Mouse (Mus musculus) hindbrain, embryonic 11.5 days (tissue): Measurements from ENCODE around the gene Ephx1. TPM values are rescaled to one million over a fixed set of nuclear protein-coding genes. Genes with fewer than 3 reads are reported as not detected.
"Not testable (repeated sequence)": the region's sequence is repeated elsewhere in the genome, so short reads cannot be mapped to it uniquely, and the experiment has no call there.

Experiments used
- ATAC-seq: fragments of 200-750 bp; cut with Nextera tagmentation; 2 replicates; pipeline ENCODE4 v1.8.0; 2017; ENCODE audit warnings: mild to moderate bottlenecking, moderate TSS enrichment, moderate library complexity; ENCODE audit not compliant: low FRiP score
- DNase-seq: peaks from one replicate; pipeline ENCODE4 v3.0.0-alpha.2; 2015; ENCODE audit warnings: low spot score
- H3K27ac ChIP-seq: fragments of 300-500 bp; sonication (generic); 2 replicates; pipeline ENCODE4 v1.5.1; 2014; ENCODE audit warnings: mild to moderate bottlenecking, low read depth, low read length
- H3K27me3 ChIP-seq: fragments of 300-500 bp; sonication (generic); 2 replicates; pipeline ENCODE4 v1.6.1; 2014; ENCODE audit warnings: mild to moderate bottlenecking, low read length, moderate library complexity, mixed read lengths; ENCODE audit not compliant: control insufficient read depth, insufficient read depth
- H3K36me3 ChIP-seq: fragments of 300-500 bp; sonication (generic); 2 replicates; pipeline ENCODE4 v1.6.1; 2014; ENCODE audit warnings: mild to moderate bottlenecking, low read length, moderate library complexity, mixed read lengths; ENCODE audit not compliant: control insufficient read depth, insufficient read depth
- H3K4me1 ChIP-seq: fragments of 300-500 bp; sonication (generic); replicated peaks from 2 replicates; pipeline ENCODE4 v1.6.1; 2014; ENCODE audit warnings: low read length, mixed read lengths; ENCODE audit not compliant: control insufficient read depth, insufficient read depth
- H3K4me2 ChIP-seq: fragments of 300-500 bp; sonication (generic); replicated peaks from 2 replicates; pipeline ENCODE4 v1.6.1; 2014; ENCODE audit warnings: mild to moderate bottlenecking, low read depth, low read length
- H3K4me3 ChIP-seq: fragments of 300-500 bp; sonication (generic); 2 replicates; pipeline ENCODE4 v1.5.1; 2014; ENCODE audit warnings: low read depth, low read length
- H3K9ac ChIP-seq: fragments of 300-500 bp; sonication (generic); 2 replicates; pipeline ENCODE4 v1.6.1; 2014; ENCODE audit warnings: low read depth, low read length
- H3K9me3 ChIP-seq: fragments of 300-500 bp; sonication (generic); 2 replicates; pipeline ENCODE4 v1.6.1; 2016; ENCODE audit warnings: low read length; ENCODE audit not compliant: control insufficient read depth
- WGBS: fragments of 180-500 bp; shearing (Covaris S2); extraction: QIAGEN DNeasy Blood & Tissue Kit; methylation state at CpG from one replicate; pipeline ENCODE4 v1.1.7; 2014; 5-methylcytosine and 5-hydroxymethylcytosine counted together
- polyA plus RNA-seq: library from polyadenylated mRNA; unstranded; fragments of >200 nt; fragmentation: Nextera tagmentation; extraction: Ambion mirVana; gene quantifications from 2 replicates; pipeline ENCODE4 v1.2.1, GENCODE M21; 2014

Ephx1 gene
- polyA plus RNA-seq, 1 experiment from 2014 or later: 1.5 TPM

DNA sequence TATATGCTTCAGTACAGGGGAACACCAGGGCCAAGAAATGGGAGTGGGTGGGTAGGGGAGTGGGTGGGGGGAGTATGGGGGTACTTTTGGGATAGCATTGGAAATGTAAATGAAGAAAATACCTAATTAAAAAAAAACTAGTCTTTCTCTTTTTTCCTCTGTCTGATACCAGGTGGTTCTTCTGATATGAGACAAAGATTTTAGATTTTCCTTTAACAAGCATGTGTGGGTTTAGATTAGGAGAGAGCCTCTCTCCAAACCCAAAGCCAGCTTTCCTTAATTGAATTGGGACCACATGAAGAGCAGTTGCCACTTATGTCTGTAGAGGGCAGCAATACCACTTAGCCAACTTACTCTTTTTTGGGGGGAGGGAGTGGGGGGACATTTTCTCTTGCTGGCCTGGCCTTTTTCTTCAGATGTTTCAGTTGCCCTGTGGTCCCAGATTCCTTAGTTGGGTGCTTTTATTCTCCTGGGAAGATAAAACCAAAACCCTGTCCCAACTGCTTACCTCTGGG, 28.7 kb upstream of the Ephx1 start:
- Histone ChIP-seq H3K36me3 (no peaks in the 10 kb centered on the region), H3K9me3 (no peaks in the 10 kb centered on the region), H3K27me3 (no peaks in the 10 kb centered on the region), H3K4me1 (no peaks in the 10 kb centered on the region), H3K4me3 (no peak overlapping the region), H3K27ac (no peak overlapping the region), H3K9ac (no peak overlapping the region), H3K4me2 (no peak overlapping the region)
- DNase-seq (peak; percentile 4), ATAC-seq (no peak)

DNA sequence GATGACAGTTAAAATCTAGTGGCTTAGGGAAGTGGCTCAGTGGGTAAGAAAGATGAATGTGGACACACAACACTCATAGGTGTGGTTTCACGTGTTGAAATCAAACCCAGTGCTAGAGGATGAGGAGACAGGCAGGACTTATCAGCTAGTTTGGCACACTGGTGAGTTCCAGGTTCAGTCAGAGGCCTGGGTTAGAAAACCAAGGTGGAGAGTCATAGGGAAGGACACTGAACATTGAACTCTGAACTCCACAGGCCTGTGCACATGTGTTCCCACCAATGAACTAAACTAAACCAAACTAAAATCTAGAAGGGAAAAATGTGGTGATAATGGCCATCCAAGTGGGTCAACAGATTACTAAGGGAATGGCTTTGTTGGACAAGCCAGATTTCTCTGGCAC, 26.8 kb upstream of the Ephx1 start:
- Histone ChIP-seq H3K4me2 (no peak overlapping the region), H3K9ac (no peak overlapping the region), H3K36me3 (no peaks in the 10 kb centered on the region), H3K27me3 (no peaks in the 10 kb centered on the region), H3K4me1 (no peaks in the 10 kb centered on the region), H3K27ac (no peak overlapping the region), H3K9me3 (no peaks in the 10 kb centered on the region), H3K4me3 (no peak overlapping the region)
- DNase-seq (no peak), ATAC-seq (no peak)
- 50% methylated on average over 1 of the region's 1 CpGs for WGBS

DNA sequence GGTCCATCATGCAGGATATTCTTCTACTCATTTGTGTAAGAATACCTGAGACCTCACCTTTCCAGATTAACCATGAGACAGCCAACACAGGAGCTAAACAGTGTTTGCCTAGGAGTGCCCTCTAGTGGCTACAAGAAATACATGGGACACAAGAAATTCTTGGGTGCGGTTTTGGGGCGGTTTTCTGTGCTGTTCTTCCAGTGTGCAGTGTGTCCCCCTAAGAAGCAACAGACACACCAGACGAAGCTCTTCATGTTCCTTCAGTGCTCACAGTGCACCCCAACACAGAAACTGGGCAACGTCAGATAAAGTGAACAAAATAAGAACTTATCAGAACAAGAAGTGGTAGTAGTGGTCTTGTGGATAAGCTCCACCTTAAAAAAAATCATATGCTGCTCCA, 18.9 kb upstream of the Ephx1 start:
- DNase-seq (peak; percentile 56), ATAC-seq (no peak)
- H3K4me2 ChIP-seq: no peak overlapping the region
- 14% methylated on average over 4 of the region's 4 CpGs for WGBS
- H3K4me3 ChIP-seq: no peak overlapping the region
- H3K27ac ChIP-seq: no peak overlapping the region
- no peak overlapping the region for H3K9ac ChIP-seq
- no peaks in the 10 kb centered on the region for H3K36me3 ChIP-seq
- no peaks in the 10 kb centered on the region for H3K27me3 ChIP-seq
- no peaks in the 10 kb centered on the region for H3K9me3 ChIP-seq
- H3K4me1 ChIP-seq: no peaks in the 10 kb centered on the region

DNA sequence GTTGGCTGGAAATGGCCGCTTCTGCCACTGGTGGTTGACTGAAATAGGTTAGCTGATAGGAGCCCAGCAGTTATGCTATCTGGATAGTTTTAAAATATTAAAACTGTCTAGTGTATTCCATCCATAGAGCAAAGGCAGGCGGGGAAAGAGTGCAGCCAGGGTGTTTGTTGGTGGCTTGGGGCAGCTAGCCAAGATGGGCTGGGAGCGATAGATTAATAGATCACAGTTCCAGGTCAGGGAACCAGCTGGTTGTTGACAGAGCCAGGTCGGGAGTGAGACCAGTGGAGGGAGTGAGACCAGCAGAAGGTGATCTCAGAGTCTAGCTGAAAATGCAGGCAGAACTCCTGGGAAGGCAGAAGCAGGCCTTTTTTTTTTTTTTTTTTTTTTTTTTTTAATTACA, 16.9 kb upstream of the Ephx1 start:
- H3K9ac ChIP-seq: no peak overlapping the region
- 83% methylated on average over 4 of the region's 4 CpGs for WGBS
- H3K4me1 ChIP-seq: no peaks in the 10 kb centered on the region
- H3K4me3 ChIP-seq: no peak overlapping the region
- H3K4me2 ChIP-seq: no peak overlapping the region
- no peaks in the 10 kb centered on the region for H3K27me3 ChIP-seq
- no peaks in the 10 kb centered on the region for H3K36me3 ChIP-seq
- DNase-seq (no peak), ATAC-seq (no peak)
- H3K9me3 ChIP-seq: no peaks in the 10 kb centered on the region
- no peak overlapping the region for H3K27ac ChIP-seq

DNA sequence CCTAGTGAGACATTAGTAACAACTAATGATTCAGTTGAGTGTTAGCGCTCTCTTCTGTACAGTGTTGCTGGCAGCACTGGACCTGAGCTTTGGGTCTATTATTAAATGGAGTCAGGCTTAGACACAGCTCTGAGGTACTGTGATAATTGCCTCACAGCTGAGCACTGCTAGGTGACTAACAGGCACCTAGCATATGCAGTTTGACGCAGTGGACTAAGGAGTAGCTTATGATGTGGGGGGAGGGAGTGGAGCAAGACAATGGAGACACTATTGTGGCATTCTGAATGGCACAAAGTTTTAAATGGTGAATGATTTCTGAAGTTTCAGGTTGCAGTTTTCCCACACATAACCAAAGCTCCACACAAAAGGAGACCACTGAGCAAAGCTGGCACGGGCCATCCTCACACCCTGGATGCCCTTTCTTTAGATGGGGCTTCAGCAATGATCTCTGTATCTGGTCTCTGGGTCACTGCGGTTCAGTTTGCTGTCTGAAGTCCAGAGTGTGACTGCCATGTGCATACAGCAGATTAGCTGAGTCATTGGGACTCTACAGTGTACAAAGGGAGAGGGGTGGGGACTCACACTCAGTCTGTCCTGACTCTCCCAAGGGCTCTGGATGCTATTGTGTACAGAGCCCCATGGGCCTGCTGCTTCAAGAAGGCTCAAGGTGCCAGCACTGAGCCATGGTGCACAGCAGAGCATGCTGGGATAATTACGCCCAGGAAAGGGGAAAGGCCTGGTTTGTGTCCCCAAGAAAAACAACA, 14.5 kb upstream of the Ephx1 start:
- WGBS: 85% methylated on average over 4 of the region's 5 CpGs

DNA sequence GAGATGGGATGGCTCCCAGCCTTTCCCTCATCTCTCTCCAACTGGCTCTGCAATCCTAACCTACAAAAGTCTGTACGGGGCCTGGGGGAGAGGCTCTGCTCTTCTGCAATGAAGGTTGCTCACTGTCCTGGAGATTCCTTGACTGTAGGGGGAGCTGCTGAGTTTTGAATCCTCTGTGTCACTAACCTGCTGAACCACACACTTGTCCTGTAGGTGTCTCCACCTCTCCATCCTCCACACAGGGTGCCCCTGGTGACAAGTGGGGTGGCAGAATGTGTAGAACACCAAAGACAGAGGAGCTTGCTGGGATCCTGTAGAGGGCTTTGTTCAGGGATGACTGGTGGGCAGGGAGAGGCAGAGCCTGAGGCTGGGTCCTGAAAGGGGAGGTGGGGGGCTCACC, 1.6 kb upstream of the Ephx1 start:
- Histone ChIP-seq H3K36me3 (no peaks in the 10 kb centered on the region), H3K4me1 (no peaks in the 10 kb centered on the region), H3K4me2 (no peak overlapping the region), H3K27ac (no peak overlapping the region), H3K27me3 (peaks cover 4% of the 10 kb centered on the region; the same call in 1 of the 2 replicates), H3K9ac (no peak overlapping the region), H3K9me3 (no peaks in the 10 kb centered on the region), H3K4me3 (no peak overlapping the region)
- 20% methylated on average over 1 of the region's 1 CpGs for WGBS
- ATAC-seq: no peak
- DNase-seq: peak; percentile 64

More for the DNA sequence above, 14.5 kb upstream of the Ephx1 start:
- not testable (repeated sequence) for H3K27me3 ChIP-seq, H3K4me2 ChIP-seq, H3K4me1 ChIP-seq, H3K36me3 ChIP-seq, H3K9me3 ChIP-seq, H3K9ac ChIP-seq, DNase-seq, H3K27ac ChIP-seq, H3K4me3 ChIP-seq, ATAC-seq

DNA sequence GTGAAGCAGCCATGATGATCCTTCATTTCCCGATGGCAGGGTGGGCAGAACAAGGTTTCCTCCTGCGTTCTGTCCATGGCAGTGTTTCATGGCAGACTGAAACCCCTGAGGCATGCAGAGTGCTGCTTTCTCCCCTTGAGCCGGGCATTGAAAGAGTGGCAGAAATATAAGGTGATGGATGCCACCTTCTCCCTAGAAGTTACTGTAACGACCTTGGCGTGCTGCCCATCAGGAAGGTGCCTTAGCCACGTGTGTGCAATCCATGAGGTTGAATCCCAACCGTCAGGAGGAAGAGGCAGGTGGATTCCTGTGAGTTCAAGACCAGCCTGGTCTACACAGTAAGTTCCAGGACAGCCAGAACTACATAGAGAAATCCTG, 773 bp upstream of the Ephx1 start:
- Histone ChIP-seq H3K4me3 (no peak overlapping the region), H3K4me1 (no peaks in the 10 kb centered on the region), H3K27ac (no peak overlapping the region), H3K36me3 (no peaks in the 10 kb centered on the region), H3K9ac (no peak overlapping the region), H3K9me3 (no peaks in the 10 kb centered on the region), H3K27me3 (peaks cover 4% of the 10 kb centered on the region), H3K4me2 (no peak overlapping the region)
- 63% methylated on average over 7 of the region's 7 CpGs for WGBS
- DNase-seq: no peak
- ATAC-seq: no peak

DNA sequence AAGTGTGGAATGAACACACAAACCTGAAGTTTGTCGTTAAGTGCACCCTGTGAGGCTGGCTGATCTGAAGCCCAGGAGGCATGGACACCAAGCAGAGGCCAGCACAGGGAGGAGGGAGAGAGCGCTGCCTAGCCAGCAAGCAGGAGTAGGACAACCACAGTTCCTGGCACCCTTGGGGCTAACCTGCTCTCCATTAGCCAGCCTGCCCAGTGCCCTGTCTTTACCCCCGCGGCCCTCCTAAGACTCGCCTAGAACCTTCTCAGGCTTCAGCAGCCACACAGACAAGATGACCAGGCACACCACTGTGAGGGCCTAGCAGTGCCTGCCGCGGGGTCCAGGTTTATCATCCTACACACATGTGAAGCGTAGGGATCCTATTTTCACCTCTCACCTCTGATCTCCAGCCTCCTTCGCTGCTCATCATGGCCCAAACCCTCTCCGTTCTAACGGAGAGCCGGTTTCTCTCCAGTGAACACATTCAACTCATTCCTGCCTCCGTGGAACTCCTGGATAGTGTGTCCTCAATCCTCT, 2.7 kb downstream of the Ephx1 start:
- Histone ChIP-seq H3K27ac (no peak overlapping the region), H3K4me1 (no peaks in the 10 kb centered on the region), H3K4me2 (no peak overlapping the region), H3K36me3 (no peaks in the 10 kb centered on the region), H3K27me3 (peaks cover 4% of the 10 kb centered on the region), H3K9ac (no peak overlapping the region), H3K9me3 (no peaks in the 10 kb centered on the region), H3K4me3 (no peak overlapping the region)
- DNase-seq: no peak
- no peak for ATAC-seq
- 74% methylated on average over 13 of the region's 13 CpGs for WGBS

DNA sequence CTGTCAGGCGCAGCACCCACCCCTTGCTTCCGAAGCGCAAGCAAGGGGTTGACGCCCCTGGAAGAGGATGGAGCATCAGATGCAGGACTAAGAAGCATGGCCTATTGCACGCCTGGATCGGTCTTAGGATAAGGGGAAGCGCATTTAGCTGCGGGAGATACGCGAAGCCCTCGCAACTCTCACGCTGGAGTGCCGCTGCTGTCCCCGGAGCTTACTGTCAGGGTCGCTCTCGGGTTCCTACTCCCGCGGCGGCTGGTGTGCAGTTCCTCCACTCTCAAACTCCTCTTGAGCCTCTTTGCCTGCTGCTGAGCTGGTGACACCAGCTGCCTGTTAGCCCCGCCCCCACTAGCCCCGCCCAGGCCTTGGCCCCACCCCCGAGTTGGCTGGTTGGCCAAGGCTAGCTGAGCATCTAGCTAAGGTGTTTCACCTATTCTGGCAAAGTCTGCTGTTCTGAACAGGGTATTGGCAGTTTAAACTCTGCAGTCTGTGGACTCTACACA, 3.4 kb downstream of the Ephx1 start:
- H3K9ac ChIP-seq: peak overlapping the region; percentile 31; the same call in 1 of the 2 replicates
- 0% methylated on average over 22 of the region's 22 CpGs for WGBS
- H3K27me3 ChIP-seq: peaks cover 4% of the 10 kb centered on the region
- H3K9me3 ChIP-seq: no peaks in the 10 kb centered on the region
- H3K4me2 ChIP-seq: peak overlapping the region; percentile 97
- H3K36me3 ChIP-seq: no peaks in the 10 kb centered on the region
- peak; percentile 74 for DNase-seq
- H3K4me1 ChIP-seq: no peaks in the 10 kb centered on the region
- H3K27ac ChIP-seq: no peak overlapping the region
- ATAC-seq: peak; percentile 85; the same call in 1 of the 2 replicates
- H3K4me3 ChIP-seq: peak overlapping the region; percentile 43
